Mouse (Mus musculus) kidney, postnatal 25 days (tissue): ENCODE data around the gene Dagla.

Source experiments
- DNase-seq, 2 experiments: peaks; one replicate each; pipeline ENCODE4 v3.0.0; 2021; ENCODE audit warnings: mixed read lengths in 2 of 2

Gene Dagla

GRCm38 (mm10) chr19:10197130-10197529 is 107.5 kb downstream of the Dagla start:
- DNase-seq, result no peak
